Mouse (Mus musculus): Measurements from ENCODE around the gene Pfkm. TPM values are rescaled to one million over a fixed set of nuclear protein-coding genes. Genes with fewer than 3 reads are reported as not detected.

The Pfkm gene
- 8.8 TPM for polyA plus RNA-seq (2014; fragmentation: Illumina TruSeq; extraction: RNeasy Lipid Tissue Mini Kit (QIAGEN cat#74804); ENCODE audit: low read depth, low replicate concordance)

DNA sequence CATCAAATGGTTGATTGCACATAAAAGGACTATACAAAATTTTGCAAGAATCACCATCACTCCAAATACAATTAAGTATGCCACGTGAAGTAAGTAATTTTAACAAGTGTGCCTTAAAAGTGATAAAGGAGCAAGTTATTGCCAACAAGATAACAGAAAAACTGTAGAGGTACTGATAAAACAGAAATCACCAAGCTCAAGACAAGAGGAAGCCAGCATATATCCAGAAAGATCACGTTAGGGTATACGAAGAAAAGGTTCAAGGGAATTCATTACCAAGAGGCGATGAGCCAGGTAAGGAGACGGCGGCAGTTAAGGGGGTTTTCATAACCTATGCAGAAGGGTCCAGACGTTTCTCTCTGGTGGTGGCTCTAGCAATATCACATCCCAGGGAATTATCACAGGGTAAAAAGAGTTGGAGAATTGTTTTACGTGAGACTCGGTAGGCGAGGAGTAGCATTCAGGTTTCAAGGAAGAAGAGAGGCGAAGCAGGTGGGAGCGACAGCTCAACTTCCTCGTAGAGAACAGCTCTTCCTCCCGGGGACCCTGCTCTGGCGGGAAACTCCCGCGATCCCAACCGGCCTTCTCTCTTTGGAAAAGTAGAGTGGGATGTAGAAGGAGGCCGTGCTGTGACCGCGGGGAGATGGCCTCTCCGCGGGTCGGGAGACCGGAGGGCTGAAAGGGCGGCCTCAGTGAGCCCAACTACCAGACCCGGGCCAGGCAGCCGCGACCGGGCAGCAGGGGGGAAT is at the start of gene Pfkm:
Pfkm (plus strand) TSS at position 218 of the 749 bp plus-strand sequence.

DNA sequence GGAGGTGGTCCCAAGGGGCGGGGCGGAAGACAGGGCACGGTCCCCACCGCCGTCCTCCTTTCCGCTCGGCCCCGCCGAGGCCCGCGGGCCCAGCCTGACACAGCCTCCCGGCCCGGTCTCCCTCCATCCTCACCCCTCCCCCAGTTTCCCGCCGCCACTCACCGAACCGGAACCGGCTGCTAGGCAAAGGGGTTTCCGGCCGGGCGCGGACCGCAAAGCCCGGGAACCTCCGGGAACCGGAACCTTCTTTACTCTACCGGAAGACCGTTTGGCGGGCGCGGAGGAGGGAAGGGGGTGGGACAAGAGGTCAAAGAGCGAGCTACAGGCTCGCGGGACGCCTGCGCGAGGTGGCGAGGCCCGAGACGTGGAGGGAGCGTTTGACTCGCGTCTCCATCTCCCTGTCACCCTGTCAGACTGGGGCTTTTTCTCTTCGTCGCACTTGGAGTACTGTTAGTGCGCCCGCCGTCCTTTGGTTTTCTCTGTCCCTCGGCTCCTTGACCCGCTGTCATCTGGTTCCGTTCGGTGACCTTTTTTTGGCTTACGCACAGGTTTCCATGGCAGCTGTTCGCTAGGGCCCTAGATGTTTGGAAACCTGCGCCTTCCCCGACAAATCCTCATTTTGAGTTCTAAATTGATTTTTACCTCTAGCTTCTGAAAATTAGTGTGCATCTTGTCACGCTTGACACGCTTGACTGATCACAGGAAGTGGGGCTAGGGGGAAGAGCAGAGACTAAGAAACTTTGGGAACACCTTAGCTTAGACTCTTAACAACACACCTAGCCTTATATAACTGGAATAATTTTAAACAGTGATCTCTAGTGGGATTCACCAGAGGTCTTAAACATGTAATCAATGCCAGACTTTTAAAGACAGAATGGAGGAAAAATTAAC is 977 bp downstream of the Pfkm start, which contains the start of gene Senp1:
Senp1 (minus strand) TSS at position 624 of the 891 bp plus-strand sequence.

DNA sequence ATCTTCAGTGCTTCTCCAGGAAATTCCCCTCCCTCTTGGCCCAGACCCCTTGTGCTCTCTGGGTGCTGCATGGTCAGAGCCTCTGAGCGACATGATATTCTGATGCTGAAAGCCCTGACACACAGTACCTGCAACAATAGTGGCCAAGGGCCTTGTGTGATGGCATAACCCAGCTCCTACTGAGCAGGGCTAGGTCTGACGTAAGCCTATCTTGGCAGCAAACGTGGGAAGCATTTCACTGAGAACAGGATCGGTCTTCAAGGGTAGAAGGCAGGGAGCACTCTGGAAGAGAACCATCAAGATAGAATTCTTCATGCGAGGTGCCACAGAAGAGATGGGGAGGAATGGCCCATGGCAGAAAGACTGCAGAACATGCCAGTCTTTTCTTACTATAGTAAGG is 73.1 kb downstream of the Pfkm start, which contains the start of gene Asb8:
Asb8 (minus strand) TSS at position 101 of the 400 bp plus-strand sequence.

DNA sequence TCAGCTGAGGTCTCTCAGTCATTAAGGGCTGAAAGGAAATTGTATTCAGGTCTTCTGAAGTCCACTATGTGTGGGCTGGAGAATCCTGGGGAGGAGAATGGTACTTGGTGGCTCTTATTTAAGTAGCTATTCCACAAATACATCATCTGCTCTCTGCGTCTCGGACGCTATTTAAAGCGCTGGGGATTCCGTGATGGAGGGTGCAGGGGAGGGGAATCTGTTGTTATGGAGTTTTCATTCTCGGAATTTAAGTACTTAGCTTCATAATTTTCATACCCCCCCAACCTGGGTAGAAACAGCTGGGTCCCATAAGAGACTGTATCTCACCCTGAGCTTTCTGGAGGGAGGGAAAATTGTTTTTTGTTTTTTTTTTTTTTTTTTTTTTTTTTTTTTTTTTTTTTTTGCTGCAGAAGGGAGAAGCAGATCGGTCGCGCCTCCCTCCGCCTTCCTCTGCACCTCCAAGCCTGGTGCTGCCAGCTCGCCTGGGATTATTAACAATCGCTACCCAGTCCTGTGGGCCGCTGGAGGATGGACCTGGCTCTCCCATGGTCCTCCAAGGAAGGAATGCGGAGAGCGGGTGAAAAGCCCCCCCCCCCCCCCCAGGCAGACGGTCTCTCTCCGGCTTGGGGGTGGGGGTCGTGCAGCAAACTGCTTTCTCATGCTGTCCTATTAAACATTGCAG is 74.7 kb downstream of the Pfkm start, which contains the start of gene Ccdc184:
Ccdc184 (plus strand) TSS at position 196 of the 682 bp plus-strand sequence.

Other genes with a start within 250 kb of the Pfkm start
- 1.6 TPM for gene Hdac7, start 248.1 kb upstream of the Pfkm start, polyA plus RNA-seq (2014; fragmentation: Illumina TruSeq; extraction: RNeasy Lipid Tissue Mini Kit (QIAGEN cat#74804); ENCODE audit: low read depth, low replicate concordance)
- gene Vdr, start 182.0 kb upstream of the Pfkm start, polyA plus RNA-seq (2014; fragmentation: Illumina TruSeq; extraction: RNeasy Lipid Tissue Mini Kit (QIAGEN cat#74804); ENCODE audit: low read depth, low replicate concordance), result 82.4 TPM
- gene Tmem106c, start 128.4 kb upstream of the Pfkm start, polyA plus RNA-seq (2014; fragmentation: Illumina TruSeq; extraction: RNeasy Lipid Tissue Mini Kit (QIAGEN cat#74804); ENCODE audit: low read depth, low replicate concordance), result 8.1 TPM
- gene Col2a1, start 87.9 kb upstream of the Pfkm start, polyA plus RNA-seq (2014; fragmentation: Illumina TruSeq; extraction: RNeasy Lipid Tissue Mini Kit (QIAGEN cat#74804); ENCODE audit: low read depth, low replicate concordance), result not detected
- 24.9 TPM for gene Senp1, start 1.2 kb downstream of the Pfkm start, polyA plus RNA-seq (2014; fragmentation: Illumina TruSeq; extraction: RNeasy Lipid Tissue Mini Kit (QIAGEN cat#74804); ENCODE audit: low read depth, low replicate concordance)
- gene Asb8, start 73.0 kb downstream of the Pfkm start, polyA plus RNA-seq (2014; fragmentation: Illumina TruSeq; extraction: RNeasy Lipid Tissue Mini Kit (QIAGEN cat#74804); ENCODE audit: low read depth, low replicate concordance), result 27.2 TPM
- 0.12 TPM for gene Ccdc184, start 74.6 kb downstream of the Pfkm start, polyA plus RNA-seq (2014; fragmentation: Illumina TruSeq; extraction: RNeasy Lipid Tissue Mini Kit (QIAGEN cat#74804); ENCODE audit: low read depth, low replicate concordance)
- not detected for gene Olfr288, start 103.0 kb downstream of the Pfkm start, polyA plus RNA-seq (2014; fragmentation: Illumina TruSeq; extraction: RNeasy Lipid Tissue Mini Kit (QIAGEN cat#74804); ENCODE audit: low read depth, low replicate concordance)
- gene Gm44579, start 128.4 kb downstream of the Pfkm start, polyA plus RNA-seq (2014; fragmentation: Illumina TruSeq; extraction: RNeasy Lipid Tissue Mini Kit (QIAGEN cat#74804); ENCODE audit: low read depth, low replicate concordance), result not detected
- not detected for gene Olfr287, start 128.5 kb downstream of the Pfkm start, polyA plus RNA-seq (2014; fragmentation: Illumina TruSeq; extraction: RNeasy Lipid Tissue Mini Kit (QIAGEN cat#74804); ENCODE audit: low read depth, low replicate concordance)
- not detected for gene Olfr286, start 141.9 kb downstream of the Pfkm start, polyA plus RNA-seq (2014; fragmentation: Illumina TruSeq; extraction: RNeasy Lipid Tissue Mini Kit (QIAGEN cat#74804); ENCODE audit: low read depth, low replicate concordance)
- gene H1fnt, start 164.7 kb downstream of the Pfkm start, polyA plus RNA-seq (2014; fragmentation: Illumina TruSeq; extraction: RNeasy Lipid Tissue Mini Kit (QIAGEN cat#74804); ENCODE audit: low read depth, low replicate concordance), result not detected
- gene Zfp641, start 203.6 kb downstream of the Pfkm start, polyA plus RNA-seq (2014; fragmentation: Illumina TruSeq; extraction: RNeasy Lipid Tissue Mini Kit (QIAGEN cat#74804); ENCODE audit: low read depth, low replicate concordance), result 4.4 TPM
- gene Olfr285, start 224.8 kb downstream of the Pfkm start, polyA plus RNA-seq (2014; fragmentation: Illumina TruSeq; extraction: RNeasy Lipid Tissue Mini Kit (QIAGEN cat#74804); ENCODE audit: low read depth, low replicate concordance), result not detected
- gene Olfr284, start 248.4 kb downstream of the Pfkm start, polyA plus RNA-seq (2014; fragmentation: Illumina TruSeq; extraction: RNeasy Lipid Tissue Mini Kit (QIAGEN cat#74804); ENCODE audit: low read depth, low replicate concordance), result not detected